Mouse (Mus musculus): ENCODE results near the gene Gm4297.
"Not testable (repeated sequence)": the region's sequence is repeated elsewhere in the genome, so short reads cannot be mapped to it uniquely, and the experiment has no call there.

The Gm4297 gene

GRCm38 (mm10) chrX:24574795-24575194 lies at the start of gene Gm4297:
Gene Gm4297 (minus strand): TSS chrX:24574895.
- DNase-seq = not testable (repeated sequence)

Measured in kidney, postnatal 4 days (tissue).